Mouse (Mus musculus): ENCODE measurements around the gene Irgm1.
A peak's percentile ranks its signal among the peaks of the same experiment; 100 is the strongest.

DNA sequence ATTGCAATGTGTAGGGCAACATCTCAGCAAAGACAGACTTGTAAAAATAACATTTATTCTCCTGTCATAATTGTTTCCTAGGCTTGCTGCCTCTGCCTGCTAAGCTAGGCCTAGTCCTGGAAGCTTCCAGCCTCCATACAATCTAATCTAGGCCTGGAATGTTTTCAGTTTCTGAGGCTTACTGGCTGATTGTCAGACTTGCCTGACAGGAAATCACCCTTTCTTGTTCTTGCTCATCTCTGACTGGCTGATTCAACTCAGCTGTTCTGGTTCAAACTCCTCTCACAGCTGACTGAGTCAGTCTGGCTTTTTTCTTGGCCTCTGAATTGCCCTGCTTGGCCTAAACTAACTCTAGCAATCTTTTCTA lies 51.2 kb downstream of the Irgm1 start:
- TF ChIP-seq BHLHE40 (IDR thresholded peaks at IDR 0.05; ENCODE audit: low read depth, low read length) (peak; percentile 79), HCFC1 (IDR thresholded peaks at IDR 0.05; ENCODE audit: low read depth, low read length) (peak; percentile 34; the same call in 1 of the 2 replicates), CTCF (conservative IDR thresholded peaks at IDR 0.05 in 1 of 2, IDR thresholded peaks at IDR 0.05 in 1 of 2; ENCODE audit: low read depth in 2 of 2, low read length in 2 of 2) (no peak), JUND (conservative IDR thresholded peaks at IDR 0.05; ENCODE audit: low read depth, low read length) (peak; percentile 82), SIN3A (IDR thresholded peaks at IDR 0.05; ENCODE audit: low read length) (peak; percentile 94), ZC3H11A (IDR thresholded peaks at IDR 0.05; ENCODE audit: low read depth, low read length) (no peak), POLR2A (IDR thresholded peaks at IDR 0.05; ENCODE audit: low read depth, low read length) (peak; percentile 42; the same call in 1 of the 2 replicates), NELFE (IDR thresholded peaks at IDR 0.05; ENCODE audit: low read depth, low read length) (no peak), ZNF384 (IDR thresholded peaks at IDR 0.05; ENCODE audit: low read depth, low read length) (peak; percentile 76)

All from CH12.LX (cell line).